Mouse (Mus musculus) neural tube, embryonic 12.5 days (tissue): ENCODE results near the gene Gm5901. TPM values are rescaled to one million over a fixed set of nuclear protein-coding genes. Genes with fewer than 3 reads are reported as not detected.

Source experiments
- ATAC-seq: fragments of 200-750 bp; cut with Nextera tagmentation; 2 replicates; pipeline ENCODE4 v1.8.0; 2017; ENCODE audit warnings: low read depth, mild to moderate bottlenecking, moderate TSS enrichment, moderate library complexity; ENCODE audit not compliant: low FRiP score
- H3K27ac ChIP-seq: fragments of 300-500 bp; sonication (generic); 2 replicates; pipeline ENCODE4 v1.5.1; 2016
- H3K27me3 ChIP-seq: fragments of 300-500 bp; sonication (generic); replicated peaks from 2 replicates; pipeline ENCODE4 v1.6.1; 2016; ENCODE audit warnings: mild to moderate bottlenecking
- H3K36me3 ChIP-seq: fragments of 300-500 bp; sonication (generic); 2 replicates; pipeline ENCODE4 v1.6.1; 2016; ENCODE audit warnings: mild to moderate bottlenecking
- H3K4me1 ChIP-seq: fragments of 300-500 bp; sonication (generic); 2 replicates; pipeline ENCODE4 v1.6.1; 2016
- H3K4me2 ChIP-seq: fragments of 300-500 bp; sonication (generic); replicated peaks from 2 replicates; pipeline ENCODE4 v1.6.1; 2016; ENCODE audit warnings: mild to moderate bottlenecking
- H3K4me3 ChIP-seq: fragments of 300-500 bp; sonication (generic); 2 replicates; pipeline ENCODE4 v1.5.1; 2016
- H3K9ac ChIP-seq: fragments of 300-500 bp; sonication (generic); 2 replicates; pipeline ENCODE4 v1.6.1; 2016; ENCODE audit warnings: mild to moderate bottlenecking
- H3K9me3 ChIP-seq: fragments of 300-500 bp; sonication (generic); 2 replicates; pipeline ENCODE4 v1.6.1; 2016; ENCODE audit warnings: mild to moderate bottlenecking
- WGBS: fragments of 180-500 bp; shearing (Covaris S2); methylation state at CpG from one replicate; pipeline ENCODE4 v1.1.7; 2016; 5-methylcytosine and 5-hydroxymethylcytosine counted together
- polyA plus RNA-seq: library from polyadenylated mRNA; unstranded; fragments of >200 nt; fragmentation: Nextera tagmentation; extraction: Ambion mirVana; gene quantifications from 2 replicates; pipeline ENCODE4 v1.2.1, GENCODE M21; 2016

Gm5901 gene
- polyA plus RNA-seq, 1 experiment from 2014 or later = not detected

- H3K4me2 ChIP-seq = no peak overlapping the region
- no peak overlapping the region for H3K9ac ChIP-seq
- H3K4me3 ChIP-seq = no peak overlapping the region
- ATAC-seq = no peak
- 95% methylated on average over 3 of the region's 3 CpGs for WGBS
- H3K36me3 ChIP-seq = peaks cover 50% of the 10 kb centered on the region
- no peaks in the 10 kb centered on the region for H3K27me3 ChIP-seq
- no peaks in the 10 kb centered on the region for H3K4me1 ChIP-seq
- no peak overlapping the region for H3K27ac ChIP-seq
- no peaks in the 10 kb centered on the region for H3K9me3 ChIP-seq
These were observed 862 bp upstream of the Gm5901 start for GRCm38 (mm10) chr7:105373976-105374375.

- H3K9me3 ChIP-seq = no peaks in the 10 kb centered on the region
- no peak for ATAC-seq
- WGBS = 97% methylated on average over 3 of the region's 3 CpGs
These were observed 5.5 kb downstream of the Gm5901 start for GRCm38 (mm10) chr7:105380329-105380728.

DNA sequence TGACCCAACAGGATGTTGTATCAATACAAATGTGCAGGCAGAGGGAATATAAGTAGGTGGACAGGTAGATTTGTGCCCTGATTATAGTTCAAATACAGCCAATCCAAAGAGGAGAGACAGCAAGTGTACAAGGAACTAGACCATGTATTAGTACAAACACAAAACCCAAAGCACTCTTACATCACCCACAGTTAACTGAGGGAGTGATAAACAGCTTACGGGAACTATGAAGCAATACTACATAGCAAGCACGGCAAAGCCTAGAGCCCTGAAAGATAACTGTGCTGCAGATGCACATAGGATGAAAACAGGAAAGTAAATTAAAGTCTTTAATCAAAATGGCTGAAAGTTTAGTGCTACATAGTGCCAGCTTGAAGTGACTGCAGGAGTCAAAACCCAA, 12.9 kb downstream of the Gm5901 start:
- H3K9ac ChIP-seq = no peak overlapping the region
- H3K9me3 ChIP-seq = no peaks in the 10 kb centered on the region
- no peak for ATAC-seq
- no peak overlapping the region for H3K4me2 ChIP-seq
- no peaks in the 10 kb centered on the region for H3K27me3 ChIP-seq
- no peak overlapping the region for H3K4me3 ChIP-seq
- H3K4me1 ChIP-seq = no peaks in the 10 kb centered on the region
- no peak overlapping the region for H3K27ac ChIP-seq
- 96% methylated on average over 2 of the region's 2 CpGs for WGBS
- H3K36me3 ChIP-seq = peaks cover 72% of the 10 kb centered on the region

More at GRCm38 (mm10) chr7:105380329-105380728, 5.5 kb downstream of the Gm5901 start:
- H3K4me3 ChIP-seq = no peak overlapping the region
- peaks cover 76% of the 10 kb centered on the region for H3K36me3 ChIP-seq
- no peak overlapping the region for H3K27ac ChIP-seq
- no peaks in the 10 kb centered on the region for H3K4me1 ChIP-seq
- no peaks in the 10 kb centered on the region for H3K27me3 ChIP-seq
- no peak overlapping the region for H3K4me2 ChIP-seq
- H3K9ac ChIP-seq = no peak overlapping the region

DNA sequence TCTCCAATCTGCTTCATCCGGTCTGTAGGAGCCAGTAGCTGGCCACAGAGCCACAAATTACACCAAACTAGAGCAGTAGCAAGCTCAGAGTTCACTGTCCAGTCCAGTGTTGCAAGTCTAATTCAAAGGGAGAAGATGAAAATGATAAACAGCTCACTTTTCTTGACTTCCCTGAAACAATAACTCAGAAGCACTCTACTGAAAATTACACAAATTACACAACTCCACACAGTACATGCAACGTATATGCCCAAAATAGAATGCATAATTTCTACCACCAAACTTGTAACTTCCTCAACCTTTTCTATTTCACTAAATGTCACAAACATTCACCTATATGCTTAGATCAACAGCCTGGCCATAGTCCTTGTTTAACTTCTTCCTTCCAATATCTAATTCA, 15.4 kb downstream of the Gm5901 start:
- ATAC-seq = no peak
- H3K27me3 ChIP-seq = no peaks in the 10 kb centered on the region
- H3K36me3 ChIP-seq = peaks cover 48% of the 10 kb centered on the region
- H3K9ac ChIP-seq = no peak overlapping the region
- H3K4me3 ChIP-seq = no peak overlapping the region
- H3K9me3 ChIP-seq = no peaks in the 10 kb centered on the region
- H3K4me1 ChIP-seq = no peaks in the 10 kb centered on the region
- no peak overlapping the region for H3K27ac ChIP-seq
- 87% methylated on average over 2 of the region's 2 CpGs for WGBS
- no peak overlapping the region for H3K4me2 ChIP-seq

- no peak for ATAC-seq
- Histone ChIP-seq H3K27ac (no peak overlapping the region), H3K27me3 (no peaks in the 10 kb centered on the region), H3K4me3 (no peak overlapping the region), H3K9me3 (no peaks in the 10 kb centered on the region), H3K4me2 (no peak overlapping the region), H3K36me3 (peaks cover 6% of the 10 kb centered on the region), H3K4me1 (0 out of 2 replicates have a peak, but pooled peaks cover 6% of the 10 kb centered on the region), H3K9ac (no peak overlapping the region)
- 89% methylated on average over 1 of the region's 1 CpGs for WGBS
These were observed 19.8 kb downstream of the Gm5901 start for GRCm38 (mm10) chr7:105394606-105395005.

- ATAC-seq = no peak
- no peak overlapping the region for H3K4me3 ChIP-seq
- H3K27me3 ChIP-seq = no peaks in the 10 kb centered on the region
- no peak overlapping the region for H3K4me2 ChIP-seq
- no peaks in the 10 kb centered on the region for H3K9me3 ChIP-seq
- 0 out of 2 replicates have a peak, but pooled peaks cover 6% of the 10 kb centered on the region for H3K4me1 ChIP-seq
- H3K36me3 ChIP-seq = no peaks in the 10 kb centered on the region
- no peak overlapping the region for H3K27ac ChIP-seq
- H3K9ac ChIP-seq = no peak overlapping the region
These were observed 20.4 kb downstream of the Gm5901 start for GRCm38 (mm10) chr7:105395131-105395820.

GRCm38 (mm10) chr7:105396126-105396525, 21.3 kb downstream of the Gm5901 start:
- Histone ChIP-seq H3K4me3 (no peak overlapping the region), H3K27ac (no peak overlapping the region), H3K27me3 (no peaks in the 10 kb centered on the region), H3K4me2 (no peak overlapping the region), H3K36me3 (no peaks in the 10 kb centered on the region), H3K9me3 (no peaks in the 10 kb centered on the region), H3K4me1 (0 out of 2 replicates have a peak, but pooled peaks cover 6% of the 10 kb centered on the region), H3K9ac (no peak overlapping the region)
- no peak for ATAC-seq

DNA sequence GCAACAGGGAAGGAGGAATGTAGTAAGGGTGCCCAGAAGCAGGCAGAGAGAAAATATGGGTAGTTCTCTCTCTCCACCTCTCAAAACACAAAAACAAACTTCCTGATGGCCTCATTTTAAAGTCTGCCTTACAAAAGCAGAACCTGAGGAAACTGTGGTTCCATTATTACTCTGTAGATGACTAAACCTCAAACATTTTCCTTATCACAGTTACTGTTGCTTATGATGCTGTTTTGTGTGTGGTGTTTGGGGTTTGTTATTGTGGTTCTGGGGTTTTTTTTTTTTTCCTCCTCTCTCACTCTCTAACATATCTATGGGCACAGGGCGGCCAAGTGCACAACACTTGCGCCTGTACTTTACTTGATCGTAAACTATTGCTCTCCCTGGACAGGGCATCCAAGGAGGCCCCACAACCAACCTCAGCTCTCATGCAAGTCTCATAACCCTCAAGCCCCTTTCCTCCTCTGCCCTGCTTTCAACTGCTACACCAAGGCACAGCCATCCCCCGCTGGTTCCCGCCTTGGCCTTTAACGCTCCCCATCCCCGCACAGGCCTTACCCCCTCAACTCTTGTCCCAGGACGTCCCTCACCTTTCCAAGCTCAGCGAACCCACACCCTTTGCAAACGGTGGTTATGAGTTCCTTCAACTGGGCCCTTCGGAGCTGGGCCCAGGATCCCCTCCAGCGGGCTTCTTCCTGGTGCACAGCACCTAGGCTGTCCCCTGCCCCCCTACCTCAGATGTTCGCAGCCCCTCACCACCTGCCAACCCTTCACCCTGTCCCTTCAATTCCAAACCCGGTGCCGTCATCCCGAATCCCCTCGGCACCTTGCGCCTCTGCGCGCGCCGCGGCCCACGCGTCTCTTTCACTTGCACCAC, 24.5 kb downstream of the Gm5901 start:
- WGBS = 2% methylated on average over 25 of the region's 25 CpGs
- peak; percentile 63 for ATAC-seq
- Histone ChIP-seq H3K36me3 (no peaks in the 10 kb centered on the region), H3K27ac (no peak overlapping the region), H3K4me1 (0 out of 2 replicates have a peak, but pooled peaks cover 6% of the 10 kb centered on the region), H3K27me3 (no peaks in the 10 kb centered on the region), H3K9ac (peak overlapping the region; percentile 67), H3K4me3 (peak overlapping the region; percentile 57), H3K9me3 (no peaks in the 10 kb centered on the region), H3K4me2 (peak overlapping the region; percentile 78)

DNA sequence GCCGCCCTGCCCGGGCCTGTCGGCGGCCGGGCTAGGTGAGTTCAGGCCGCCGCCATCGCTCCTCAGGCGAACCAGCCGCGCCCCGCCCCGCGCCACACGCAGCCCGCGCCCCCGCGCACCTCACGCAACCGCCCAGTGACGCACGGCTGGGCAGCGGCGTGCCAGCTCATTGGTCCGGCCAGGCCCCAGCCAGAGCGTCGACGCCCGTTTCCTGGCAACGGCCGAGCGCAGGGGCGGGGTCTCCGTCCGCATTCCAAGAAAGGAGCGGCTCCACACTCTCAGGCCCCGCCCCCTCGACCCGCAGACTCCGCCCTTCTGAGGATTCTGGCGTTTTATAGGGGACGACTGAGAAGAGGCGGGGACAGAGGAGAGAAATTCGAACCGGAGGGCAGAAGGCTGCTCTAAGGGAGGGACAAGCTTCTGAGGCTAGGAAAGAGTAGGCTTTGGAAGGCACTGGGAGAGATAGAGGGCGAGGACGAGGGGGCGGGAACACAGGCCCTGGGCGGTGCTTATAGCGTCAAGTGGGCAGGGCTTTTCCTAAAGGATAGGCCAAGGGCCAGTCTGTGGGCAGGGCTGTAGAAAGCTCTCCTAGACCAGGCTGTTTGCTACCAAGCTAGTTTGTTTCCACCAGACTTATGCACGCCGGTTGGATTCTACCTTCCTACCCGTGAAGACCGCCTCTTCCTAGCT, 25.2 kb downstream of the Gm5901 start, which contains the start of gene Fam160a2:
Gene Fam160a2, minus strand, starts transcription at position 120 of the 690 bp plus-strand sequence.
- ATAC-seq = peak; percentile 99
- Histone ChIP-seq H3K27me3 (no peaks in the 10 kb centered on the region), H3K36me3 (no peaks in the 10 kb centered on the region), H3K27ac (peak within 1 kb of the TSS; percentile 69), H3K9ac (peak within 1 kb of the TSS; percentile 67), H3K4me1 (0 out of 2 replicates have a peak, but pooled peaks cover 6% of the 10 kb centered on the region), H3K4me2 (peak within 1 kb of the TSS; percentile 78), H3K9me3 (no peaks in the 10 kb centered on the region), H3K4me3 (peak within 1 kb of the TSS; percentile 57)
- under 1% methylated on average over 55 of the region's 55 CpGs for WGBS

GRCm38 (mm10) chr7:105404268-105404667, 29.4 kb downstream of the Gm5901 start, which contains the start of gene Cnga4:
Gene Cnga4 (plus strand): TSS chr7:105404568.
- no peaks in the 10 kb centered on the region for H3K36me3 ChIP-seq
- H3K4me3 ChIP-seq = no peak within 1 kb of the TSS
- WGBS = 74% methylated on average over 5 of the region's 5 CpGs
- H3K9me3 ChIP-seq = no peaks in the 10 kb centered on the region
- no peaks in the 10 kb centered on the region for H3K4me1 ChIP-seq
- no peak within 1 kb of the TSS for H3K27ac ChIP-seq
- H3K27me3 ChIP-seq = no peaks in the 10 kb centered on the region
- no peak within 1 kb of the TSS for H3K4me2 ChIP-seq
- no peak for ATAC-seq
- no peak within 1 kb of the TSS for H3K9ac ChIP-seq

DNA sequence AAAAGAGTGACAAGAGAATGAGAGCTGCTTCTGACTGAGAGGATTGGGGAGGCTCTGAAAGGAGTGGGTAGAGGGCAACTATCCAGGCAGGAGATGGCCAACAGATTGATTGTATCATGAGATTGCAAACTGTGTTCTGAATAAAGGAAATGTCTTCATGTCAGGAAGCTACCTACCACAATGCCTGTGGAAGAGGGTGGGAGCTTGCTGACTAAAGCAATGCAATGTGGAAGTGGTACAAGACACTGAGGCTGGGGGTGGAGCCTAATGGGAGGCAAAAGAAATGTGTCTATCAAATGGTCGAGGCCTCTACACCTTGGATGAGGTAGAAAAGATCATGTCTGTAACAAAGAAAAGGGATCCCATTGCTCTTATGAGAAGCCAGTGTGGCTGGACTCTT, 31.5 kb downstream of the Gm5901 start:
- ATAC-seq = no peak
- no peak overlapping the region for H3K4me2 ChIP-seq
- WGBS = 74% methylated on average over 1 of the region's 1 CpGs

More for the DNA sequence above, 31.5 kb downstream of the Gm5901 start:
- Histone ChIP-seq H3K27ac (no peak overlapping the region), H3K9me3 (no peaks in the 10 kb centered on the region), H3K27me3 (no peaks in the 10 kb centered on the region), H3K4me3 (no peak overlapping the region), H3K4me1 (no peaks in the 10 kb centered on the region), H3K36me3 (no peaks in the 10 kb centered on the region), H3K9ac (no peak overlapping the region)
